Mouse (Mus musculus) bone marrow, adult 2 months (tissue): ENCODE measurements at regions not wholly inside any gene's neighbourhood (a gene's known extent, or its start where the extent isn't known, plus 50 kb on each side); places are given as distances from the start of the nearest gene placed in this dataset.

Experiments
- CTCF ChIP-seq: fragments of 200-500 bp; IDR thresholded peaks from 2 replicates; pipeline ENCODE4 v1.5.1; 2011; ENCODE audit warnings: low read length, control low read depth; ENCODE audit not compliant: control insufficient read depth, insufficient read depth
- POLR2A ChIP-seq: fragments of 200-500 bp; IDR thresholded peaks from 2 replicates; pipeline ENCODE4 v1.6.1; 2011; ENCODE audit warnings: low read depth, mild to moderate bottlenecking, control low read depth, low read length, borderline replicate concordance; ENCODE audit not compliant: control insufficient read depth

GRCm38 (mm10) chr3:50882249-50882733 lies 342.0 kb upstream of the Noct start:
- TF ChIP-seq CTCF (no peak), POLR2A (no peak)
